9 mouse cellular contexts compared by ENCODE assay signal in genomic region chr5:143333872-143334271, GRCm38 (mm10). TPM values are rescaled to one million over a fixed set of nuclear protein-coding genes. Genes with fewer than 3 reads are reported as not detected.
DNase-seq lines count a peak whose midpoint lies in the region; ATAC-seq and TF ChIP-seq lines count a peak whose summit lies in the region.
"Had no signal": no experiment of that assay in that cellular context is flagged by ENCODE, and none has a peak within 500 bp of the region (broad histone marks: within the 10 kb centered on the region; RNA-seq: fewer than 3 reads in every experiment).

No protein-coding gene starts in this region.

- no peak for TF ChIP-seq EP300 in heart, postnatal 0 days (IDR thresholded peaks at IDR 0.05; ENCODE audit: low read depth)

- peaks cover 7% of the 10 kb centered on the region for H3K4me1 ChIP-seq in heart, postnatal 0 days (ENCODE audit: control insufficient read depth, insufficient read depth)

- peak; percentile 82 for TF ChIP-seq CTCF in heart, postnatal 0 days (IDR thresholded peaks at IDR 0.05; ENCODE audit: low read depth)

- peak overlapping the region; percentile 36; the same call in 1 of the 2 replicates for H3K4me2 ChIP-seq in heart, postnatal 0 days (ENCODE audit: low read depth, low read length)
- H3K4me2 ChIP-seq: midbrain, embryonic 12.5 days had no signal

- H3K36me3 ChIP-seq in heart, postnatal 0 days (replicated peaks; ENCODE audit: control insufficient read depth, insufficient read depth, low read length): no peaks in the 10 kb centered on the region
- H3K36me3 ChIP-seq: midbrain, embryonic 12.5 days had no signal

- ATAC-seq in cerebellum, adult (ENCODE audit: insufficient number of reproducible peaks, low FRiP score, low TSS enrichment): no peak
- ATAC-seq in heart, postnatal 0 days (ENCODE audit: insufficient read depth, low read depth): peak; percentile 37; the same call in 1 of the 2 replicates

- H3K27me3 ChIP-seq in heart, postnatal 0 days (ENCODE audit: control insufficient read depth, insufficient read depth, low read length): no peaks in the 10 kb centered on the region
- H3K27me3 ChIP-seq: midbrain, embryonic 12.5 days had no signal

- DNase-seq in cerebellum, adult 11 months: peak; percentile 67
- DNase-seq in Muller cell, postnatal 12 days (ENCODE audit: inconsistent ontology term): peak; percentile 57
- peak; percentile 81 to 89 for DNase-seq in cerebellum, postnatal 25 days
- peak; percentile 44 for DNase-seq in heart, postnatal 0 days (ENCODE audit: low spot score)
- peak; percentile 90 to 93 for DNase-seq in layer of hippocampus, postnatal 10 days (ENCODE audit: low spot score in 2 of 2)
- DNase-seq in lung, postnatal 25 days (ENCODE audit: low spot score): peak; percentile 70
- DNase-seq in right cerebral cortex, postnatal 4 days: peak; percentile 92

- H3K9ac ChIP-seq in heart, postnatal 0 days (replicated peaks; ENCODE audit: low read depth, low read length): no peak overlapping the region
- H3K9ac ChIP-seq: midbrain, embryonic 12.5 days had no signal

- no peaks in the 10 kb centered on the region for H3K9me3 ChIP-seq in heart, postnatal 0 days (replicated peaks; ENCODE audit: control insufficient read depth, low read length)
- H3K9me3 ChIP-seq: midbrain, embryonic 12.5 days had no signal

- WGBS in heart, postnatal 0 days: 7% methylated on average over 5 of the region's 5 CpGs

- no peak overlapping the region for H3K4me3 ChIP-seq in heart, postnatal 0 days (ENCODE audit: low read depth, low read length)
- H3K4me3 ChIP-seq: midbrain, embryonic 12.5 days had no signal

- no peak overlapping the region for H3K27ac ChIP-seq in heart, postnatal 0 days (ENCODE audit: low read depth)
- H3K27ac ChIP-seq: midbrain, embryonic 12.5 days had no signal

RNA-seq across cellular contexts. Expression of gene Zdhhc4, which starts 4.8 kb away (rescaled TPM):
- total RNA-seq in heart, postnatal 0 days (2014; rRNA removed; ENCODE audit: low replicate concordance): 56.0 and 104 TPM in 2 replicates
- 58.5 and 63.3 TPM in 2 replicates for polyA plus RNA-seq in heart, postnatal 0 days (2015; fragmentation: Nextera tagmentation; extraction: Ambion mirVana)
- total RNA-seq in layer of hippocampus, postnatal 10 days (2021): 10 to 100 TPM; 48.0 to 51.5 TPM

RNA-seq across cellular contexts. Expression of gene E130309D02Rik, which starts 18.7 kb away (rescaled TPM):
- 34.3 and 45.3 TPM in 2 replicates for total RNA-seq in heart, postnatal 0 days (2014; rRNA removed; ENCODE audit: low replicate concordance)
- polyA plus RNA-seq in heart, postnatal 0 days (2015; fragmentation: Nextera tagmentation; extraction: Ambion mirVana): 15.4 and 15.8 TPM in 2 replicates
- total RNA-seq in layer of hippocampus, postnatal 10 days (2021): 10 to 100 TPM; 22.5 to 22.8 TPM

RNA-seq across cellular contexts. Expression of gene Grid2ip, which starts 23.3 kb away (rescaled TPM):
- total RNA-seq in heart, postnatal 0 days (2014; rRNA removed; ENCODE audit: low replicate concordance): not detected in 2 replicates
- polyA plus RNA-seq in heart, postnatal 0 days (2015; fragmentation: Nextera tagmentation; extraction: Ambion mirVana): not detected in 2 replicates
- total RNA-seq in layer of hippocampus, postnatal 10 days (2021): 1 to 10 TPM; 3.4 to 4.9 TPM

RNA-seq across cellular contexts. Expression of gene Zfp853, which starts 40.4 kb away (rescaled TPM):
- total RNA-seq in heart, postnatal 0 days (2014; rRNA removed; ENCODE audit: low replicate concordance): 3.3 TPM in 1 of 2 replicates, not detected in the other
- polyA plus RNA-seq in heart, postnatal 0 days (2015; fragmentation: Nextera tagmentation; extraction: Ambion mirVana): 0.04 TPM in 1 of 2 replicates, not detected in the other
- total RNA-seq in layer of hippocampus, postnatal 10 days (2021): 1 to 10 TPM; 9.4 to 9.9 TPM
- polyA plus RNA-seq: midbrain, embryonic 12.5 days had no signal
